Mouse (Mus musculus) lung, adult 2 months (tissue): ENCODE results near the gene Hist1h4h.

Experiments used
- CTCF ChIP-seq: fragments of 200-500 bp; IDR thresholded peaks from 2 replicates; pipeline ENCODE4 v1.5.1; 2011; ENCODE audit warnings: mild to moderate bottlenecking, low read length, control low read depth; ENCODE audit not compliant: insufficient read depth
- POLR2A ChIP-seq: fragments of 200-500 bp; IDR thresholded peaks from 2 replicates; pipeline ENCODE4 v1.6.1; 2011; ENCODE audit warnings: low read depth, mild to moderate bottlenecking, control low read depth, low read length, borderline replicate concordance; ENCODE audit errors: extremely low read depth

DNA sequence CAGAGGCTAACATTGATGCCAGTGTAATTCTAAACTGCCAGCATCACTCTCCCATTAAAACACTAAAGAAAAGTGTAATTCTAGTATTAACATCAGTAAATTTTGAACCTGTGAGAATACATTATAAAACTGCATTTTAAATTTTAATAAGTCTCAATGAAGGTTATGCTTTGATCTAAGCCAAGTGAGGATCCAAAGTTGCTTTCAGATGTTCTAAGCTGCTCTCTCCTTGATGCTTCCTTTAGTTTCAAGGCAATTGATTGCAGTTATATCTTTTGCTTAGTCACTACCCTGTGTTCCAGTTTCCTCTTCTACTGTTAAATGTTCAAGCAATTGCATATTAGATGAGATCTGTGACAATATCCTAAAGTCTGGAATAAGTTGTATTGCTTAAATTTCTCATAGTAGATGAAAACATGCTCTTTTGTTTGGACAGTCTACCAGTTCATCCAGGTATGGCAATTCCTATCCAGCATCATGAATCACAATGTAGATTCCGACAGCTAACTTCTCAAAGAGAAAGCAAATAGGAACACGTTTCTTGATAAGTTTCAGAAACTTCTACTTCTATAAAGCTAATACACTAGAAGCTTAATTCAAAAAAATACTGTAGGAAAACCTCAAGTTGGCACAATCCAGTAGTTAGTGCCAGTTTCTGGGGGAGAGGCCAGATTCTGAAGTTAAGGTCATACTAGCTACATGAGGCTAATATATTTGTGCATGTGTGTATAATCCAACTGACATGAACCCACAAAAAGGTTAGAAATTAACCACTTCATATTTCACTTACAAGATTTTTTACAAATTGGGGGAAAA lies 41.6 kb downstream of the Hist1h4h start:
- TF ChIP-seq POLR2A (no peak), CTCF (no peak)
